Mouse (Mus musculus) urinary bladder, postnatal 4 days (tissue): Measurements from ENCODE around the gene Stab2.

Experiments used
- DNase-seq, 2 experiments: peaks; one replicate each; pipeline ENCODE4 v3.0.0; 2021 to 2022; ENCODE audit warnings: low spot score in 2 of 2

Gene Stab2

GRCm38 (mm10) chr10:86891066-86891465, 116.8 kb downstream of the Stab2 start:
- no peak for DNase-seq

GRCm38 (mm10) chr10:86890166-86890930, 117.5 kb downstream of the Stab2 start:
- DNase-seq: no peak

- DNase-seq: no peak
Observed at GRCm38 (mm10) chr10:86889440-86889839, 118.4 kb downstream of the Stab2 start.

- no peak for DNase-seq
Observed at GRCm38 (mm10) chr10:86886434-86886833, 121.4 kb downstream of the Stab2 start.

DNA sequence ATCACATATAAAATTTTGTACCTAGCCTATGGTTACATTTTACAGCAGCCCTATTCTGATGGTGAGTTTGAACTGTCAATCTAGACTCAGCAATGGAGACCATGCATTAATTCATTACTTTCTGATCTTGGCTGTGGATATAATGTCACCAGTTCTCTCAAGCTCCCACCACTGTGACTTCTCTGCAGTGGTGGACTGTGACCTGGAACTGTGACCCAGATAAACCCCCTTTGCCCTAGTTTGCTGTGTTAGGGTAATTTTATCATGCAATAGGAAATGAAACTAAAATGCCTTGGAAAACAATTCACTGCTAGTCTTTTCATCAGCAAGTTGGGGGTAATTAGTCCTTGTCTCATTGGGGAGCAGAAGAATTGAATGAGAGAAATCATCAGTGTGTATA, 126.4 kb downstream of the Stab2 start:
- no peak for DNase-seq

GRCm38 (mm10) chr10:86880071-86880806, 127.6 kb downstream of the Stab2 start:
- DNase-seq: no peak

- DNase-seq: no peak
Observed at GRCm38 (mm10) chr10:86878721-86879120, 129.1 kb downstream of the Stab2 start.

DNA sequence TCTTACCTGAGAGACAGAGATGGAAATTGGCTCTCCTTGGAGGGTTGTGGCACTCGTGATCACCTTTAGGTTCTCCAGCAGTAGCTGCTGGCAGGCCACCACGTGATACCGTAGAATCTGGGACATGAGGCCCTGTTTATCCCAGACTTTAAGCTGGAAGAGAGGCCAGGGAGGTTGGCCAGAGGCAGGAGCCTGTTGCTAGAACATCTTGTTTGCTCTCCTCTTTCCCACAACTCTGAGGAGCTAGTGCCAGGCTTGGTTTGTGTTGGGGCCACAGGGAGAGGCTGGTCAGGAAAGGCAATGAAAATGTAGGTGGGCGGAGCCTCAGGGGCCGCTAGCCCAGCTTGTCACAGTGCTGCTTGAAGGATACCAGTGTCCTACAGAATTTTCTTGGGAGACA, 135.2 kb downstream of the Stab2 start:
- no peak for DNase-seq

GRCm38 (mm10) chr10:86872121-86872520, 135.7 kb downstream of the Stab2 start:
- DNase-seq: no peak

- no peak for DNase-seq
Observed at GRCm38 (mm10) chr10:86863429-86863828, 144.4 kb downstream of the Stab2 start.

- no peak for DNase-seq
Observed at GRCm38 (mm10) chr10:86862496-86862895, 145.3 kb downstream of the Stab2 start.

DNA sequence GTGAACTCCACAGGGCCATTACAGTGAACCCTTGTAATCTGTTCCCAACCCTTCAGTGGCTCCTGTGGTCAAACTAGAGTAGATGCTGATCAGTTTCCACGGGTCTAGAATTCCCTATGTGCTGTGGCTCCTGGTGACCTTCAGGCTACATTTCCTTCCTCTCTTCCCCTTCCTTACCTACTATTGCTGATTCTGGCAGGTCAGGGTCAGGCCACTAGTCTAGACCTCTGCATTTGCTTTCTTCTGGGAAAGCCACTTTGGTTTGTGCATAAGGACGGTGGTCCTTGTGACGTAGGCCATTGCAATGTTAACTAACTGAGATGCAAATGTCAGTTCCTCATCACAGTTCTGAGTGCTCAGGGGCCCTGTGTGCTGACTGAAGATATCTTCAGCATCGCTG, 147.4 kb downstream of the Stab2 start:
- no peak for DNase-seq

DNA sequence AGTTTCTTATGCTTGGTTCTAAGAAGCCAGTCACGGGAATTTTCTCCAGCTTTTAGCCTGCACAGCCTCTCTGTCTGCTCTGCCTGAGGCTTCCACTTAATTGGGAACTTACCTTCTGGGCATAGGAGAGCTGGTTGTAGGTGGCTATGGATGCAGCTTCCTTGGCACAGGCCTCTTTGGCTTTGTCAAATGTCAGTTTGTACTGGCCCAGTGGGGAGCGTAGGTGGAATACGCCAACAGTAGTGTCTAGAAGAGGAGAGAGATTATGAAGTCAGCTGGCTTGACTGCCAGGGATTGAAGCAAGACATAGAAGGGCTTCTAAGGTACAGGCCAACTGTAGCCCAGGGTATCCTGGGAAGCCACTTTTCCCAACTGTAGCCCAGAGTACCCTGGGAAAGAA, 154.4 kb downstream of the Stab2 start:
- DNase-seq: no peak

DNA sequence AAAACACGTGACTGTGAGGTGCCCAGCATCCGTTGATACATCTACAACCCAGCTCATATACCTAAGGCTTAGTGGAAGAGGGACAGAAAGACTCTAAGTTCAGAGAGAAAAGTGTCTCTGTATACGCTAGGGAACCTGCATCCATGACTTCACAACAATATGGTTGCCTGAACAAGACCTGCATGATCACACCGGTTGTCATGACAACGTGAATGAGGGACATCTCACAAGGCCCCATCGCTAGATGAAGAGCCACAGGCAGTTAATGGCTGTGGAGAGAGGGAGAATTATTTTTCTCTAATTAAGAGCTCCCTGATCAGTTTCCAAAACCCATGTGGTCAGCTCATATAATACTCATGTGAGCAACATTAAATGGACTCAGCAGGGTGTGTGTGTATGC, 155.7 kb downstream of the Stab2 start:
- no peak for DNase-seq

DNA sequence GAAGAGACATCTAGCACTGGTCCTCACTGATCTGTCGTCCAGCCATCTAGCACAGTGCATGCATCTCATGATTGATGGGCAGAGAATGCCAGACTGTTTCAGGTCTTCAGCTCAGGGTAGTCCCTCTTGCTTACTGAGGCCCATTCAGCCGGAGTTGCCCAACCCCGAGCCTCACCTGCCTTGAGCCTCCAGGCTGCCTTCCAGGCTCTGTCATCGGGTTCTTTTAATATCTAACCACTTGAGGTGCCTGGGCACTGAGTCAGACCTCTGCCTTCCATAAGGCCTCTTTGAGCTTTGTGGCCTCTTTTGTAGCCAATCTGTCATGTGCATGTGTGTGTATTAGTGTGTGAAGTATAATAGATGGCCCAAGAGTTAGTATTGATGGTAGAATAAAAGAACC, 158.3 kb downstream of the Stab2 start:
- DNase-seq: no peak

DNA sequence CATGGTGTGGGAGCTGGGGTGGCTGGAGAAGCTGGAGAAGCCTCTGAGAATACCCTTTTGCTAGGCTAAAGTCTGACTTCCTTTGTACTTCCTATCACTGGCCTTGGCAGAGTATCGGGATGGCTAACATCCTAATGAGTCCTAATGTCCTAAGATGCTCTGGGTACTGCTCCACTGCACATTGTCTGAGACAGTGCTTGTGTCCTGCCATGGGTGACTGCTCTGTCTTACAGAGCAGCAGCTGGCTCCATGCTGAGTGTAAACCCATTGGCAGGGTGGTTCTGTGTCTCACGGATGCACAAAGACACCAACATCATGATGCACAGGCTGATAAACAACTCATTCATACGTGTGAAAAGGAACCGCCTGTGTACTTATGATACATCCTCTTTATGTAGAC, 158.7 kb downstream of the Stab2 start:
- no peak for DNase-seq

GRCm38 (mm10) chr10:86846926-86847467, 160.8 kb downstream of the Stab2 start:
- no peak for DNase-seq

GRCm38 (mm10) chr10:86842659-86843058, 165.2 kb downstream of the Stab2 start:
- no peak for DNase-seq

- DNase-seq: no peak
Observed at GRCm38 (mm10) chr10:86838827-86839226, 169.0 kb downstream of the Stab2 start.

DNA sequence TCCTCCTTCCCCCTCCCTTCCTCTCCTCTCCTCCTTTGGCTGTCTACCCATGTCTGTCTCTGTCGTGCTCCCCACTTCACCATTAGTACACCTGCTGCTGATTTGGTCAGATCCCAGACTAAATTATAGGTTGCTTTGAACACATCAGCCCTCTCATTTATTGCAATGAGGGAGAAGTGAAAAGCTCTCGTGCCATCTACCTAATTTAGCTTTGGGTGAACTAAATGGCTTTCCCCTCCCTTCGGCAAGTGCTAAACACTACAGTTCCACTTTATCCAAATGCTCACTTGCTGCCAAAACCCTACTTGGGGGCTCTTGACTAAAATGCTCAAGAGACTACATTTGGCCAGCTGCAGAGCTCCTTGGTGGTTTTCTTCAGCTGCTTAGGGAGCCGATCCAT, 171.0 kb downstream of the Stab2 start:
- no peak for DNase-seq

DNA sequence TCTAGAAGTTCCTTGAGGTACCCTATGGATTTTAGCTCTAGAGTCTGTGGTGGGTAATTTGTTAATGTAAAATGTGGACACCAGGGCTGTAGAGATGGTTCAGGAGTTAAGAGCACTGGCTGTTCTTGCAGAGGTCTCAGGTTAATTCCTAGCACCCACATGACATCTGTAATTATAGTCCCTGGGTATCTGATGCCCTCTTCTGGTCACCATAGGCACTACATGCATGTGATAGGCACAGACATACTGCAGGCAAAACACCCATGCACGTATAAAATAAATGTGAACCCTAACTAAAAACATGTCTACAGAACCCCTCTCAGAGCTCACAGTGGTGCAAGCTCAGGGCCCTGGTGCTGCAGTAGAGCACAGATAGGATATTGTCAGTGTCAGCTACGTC, 178.3 kb downstream of the Stab2 start:
- no peak for DNase-seq

GRCm38 (mm10) chr10:86828221-86829135, 179.3 kb downstream of the Stab2 start:
- DNase-seq: no peak
